Mouse (Mus musculus): ENCODE data around the gene Lgals7.

Lgals7 gene

GRCm38 (mm10) chr7:28863540-28863939 lies at the start of gene Lgals7:
Gene Lgals7, plus strand, starts transcription at chr7:28863853.
- no peak for DNase-seq

GRCm38 (mm10) chr7:28814306-28815034 lies 49.2 kb upstream of the Lgals7 start:
- no peak for DNase-seq

- DNase-seq, result no peak
Measured at GRCm38 (mm10) chr7:28815230-28815629, 48.4 kb upstream of the Lgals7 start.

- peak in 1 of 2 experiments; percentile 27 for DNase-seq
Measured at GRCm38 (mm10) chr7:28816201-28816600, 47.5 kb upstream of the Lgals7 start.

- DNase-seq, result peak; percentile 35 to 40
Measured at GRCm38 (mm10) chr7:28816920-28817319, 46.7 kb upstream of the Lgals7 start.

- no peak for DNase-seq
Measured at GRCm38 (mm10) chr7:28817524-28817923, 46.1 kb upstream of the Lgals7 start.

GRCm38 (mm10) chr7:28817957-28818356 lies 45.7 kb upstream of the Lgals7 start:
- peak in 1 of 2 experiments; percentile 24 for DNase-seq

- DNase-seq, result peak; percentile 43 to 47
Measured at GRCm38 (mm10) chr7:28818436-28818835, 45.2 kb upstream of the Lgals7 start.

- no peak for DNase-seq
Measured at GRCm38 (mm10) chr7:28818861-28819452, 44.7 kb upstream of the Lgals7 start.

GRCm38 (mm10) chr7:28819571-28819970 lies 44.1 kb upstream of the Lgals7 start:
- no peak for DNase-seq

- DNase-seq, result peak in 1 of 2 experiments; percentile 27
Measured at GRCm38 (mm10) chr7:28820358-28821260, 43.0 kb upstream of the Lgals7 start.

- DNase-seq, result peak; percentile 69 to 74
Measured at GRCm38 (mm10) chr7:28821261-28821831, 42.3 kb upstream of the Lgals7 start.

- DNase-seq, result peak in 1 of 2 experiments; percentile 25
Measured at GRCm38 (mm10) chr7:28822556-28822955, 41.1 kb upstream of the Lgals7 start.

GRCm38 (mm10) chr7:28822993-28823903 lies 40.4 kb upstream of the Lgals7 start:
- DNase-seq, result peak in 1 of 2 experiments; percentile 23

- DNase-seq, result no peak
Measured at GRCm38 (mm10) chr7:28823932-28824331, 39.7 kb upstream of the Lgals7 start.

GRCm38 (mm10) chr7:28824941-28825685 lies 38.5 kb upstream of the Lgals7 start, which contains the start of gene Ech1:
Gene Ech1, plus strand, starts transcription at chr7:28825217.
- peak; percentile 93 to 94 for DNase-seq

GRCm38 (mm10) chr7:28825686-28826401 lies 37.8 kb upstream of the Lgals7 start:
- peak in 1 of 2 experiments; percentile 43 for DNase-seq

GRCm38 (mm10) chr7:28826402-28826772 lies 37.3 kb upstream of the Lgals7 start:
- no peak for DNase-seq

- DNase-seq, result peak; percentile 46 to 49
Measured at GRCm38 (mm10) chr7:28827338-28827737, 36.3 kb upstream of the Lgals7 start.

GRCm38 (mm10) chr7:28829821-28830220 lies 33.8 kb upstream of the Lgals7 start:
- no peak for DNase-seq
